Mouse (Mus musculus) layer of hippocampus, postnatal 36 days (tissue): Measurements from ENCODE around the gene Gm17606. TPM values are rescaled to one million over a fixed set of nuclear protein-coding genes. Genes with fewer than 3 reads are reported as not detected.

Experiments used
- DNase-seq, 2 experiments: peaks; one replicate each; pipeline ENCODE4 v3.0.0; 2022
- total RNA-seq, 2 experiments: library from RNA; stranded (reverse); gene quantifications; 2 replicates each; pipeline ENCODE4 v1.2.3; 2021

Gene Gm17606
- total RNA-seq, 2 experiments from 2014 or later = not detected

DNA sequence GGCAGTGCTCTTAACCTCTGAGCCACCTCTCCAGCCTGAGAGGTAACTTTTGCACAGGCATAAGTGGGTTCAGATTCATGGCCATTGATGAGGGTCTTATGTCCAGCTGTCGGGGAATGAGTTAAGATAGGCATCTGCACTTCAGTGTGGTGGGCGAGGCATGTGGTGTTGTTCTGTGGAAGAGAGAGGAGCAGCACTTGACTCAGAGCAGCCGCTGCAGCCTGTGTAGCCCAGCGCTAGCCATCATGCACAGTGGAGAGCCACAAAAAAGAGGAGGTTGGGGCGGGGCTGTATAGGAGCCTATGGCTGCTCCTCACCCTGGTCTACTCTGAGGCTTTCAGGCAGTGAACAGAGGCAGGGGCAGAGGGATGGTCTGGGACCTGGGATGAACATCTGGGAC lies 12.6 kb upstream of the Gm17606 start:
- no peak for DNase-seq

DNA sequence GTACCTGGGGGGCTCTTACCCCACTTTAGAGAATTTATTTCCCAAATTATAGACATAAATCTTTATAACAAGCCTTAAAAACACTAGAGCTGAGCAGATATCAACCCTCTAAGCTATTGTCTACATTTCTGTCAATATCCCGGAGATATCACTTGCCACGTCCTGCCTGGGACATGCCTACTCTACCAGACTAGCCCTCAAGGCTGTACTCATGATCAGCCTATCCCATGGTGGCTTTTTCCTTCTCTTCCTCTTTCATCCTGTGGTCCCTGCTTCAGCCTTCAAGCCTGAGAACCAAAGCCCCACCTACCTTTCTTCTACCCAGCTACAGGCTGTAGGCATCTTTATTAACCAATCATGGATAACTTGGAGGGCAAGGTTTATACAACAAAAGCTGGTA lies 11.0 kb upstream of the Gm17606 start:
- DNase-seq = no peak

DNA sequence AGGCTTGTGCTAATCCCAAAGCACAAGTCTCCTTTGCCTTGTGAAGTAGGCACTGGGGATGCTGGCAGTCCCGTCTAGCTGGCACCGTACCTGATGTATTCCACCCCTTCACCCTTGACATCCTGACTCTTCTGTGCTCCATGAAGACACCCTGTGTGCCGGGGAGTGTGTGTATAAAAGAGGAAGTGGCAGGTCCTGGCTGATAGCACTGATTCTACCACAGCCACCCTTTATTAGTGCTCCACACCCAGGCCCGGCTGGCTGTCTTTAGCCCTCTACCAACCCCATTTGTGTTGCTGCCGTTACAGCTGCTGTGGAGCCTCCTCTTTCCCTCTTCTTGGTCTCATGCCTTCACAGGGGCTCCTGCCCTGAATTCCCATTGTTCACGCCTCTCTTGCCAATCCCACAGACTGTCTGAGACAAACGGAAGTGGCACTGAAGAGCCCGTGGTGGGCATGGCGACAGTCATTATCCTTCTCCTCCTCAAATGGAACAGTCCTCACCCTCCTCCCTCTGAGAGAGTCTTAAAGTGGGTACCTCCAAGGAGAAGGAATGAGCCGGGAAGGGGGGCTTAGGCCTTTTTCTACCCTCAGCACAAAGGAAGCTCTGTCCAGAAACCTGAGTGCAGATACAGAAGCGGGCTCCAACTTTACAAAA lies 10.0 kb upstream of the Gm17606 start:
- no peak for DNase-seq

DNA sequence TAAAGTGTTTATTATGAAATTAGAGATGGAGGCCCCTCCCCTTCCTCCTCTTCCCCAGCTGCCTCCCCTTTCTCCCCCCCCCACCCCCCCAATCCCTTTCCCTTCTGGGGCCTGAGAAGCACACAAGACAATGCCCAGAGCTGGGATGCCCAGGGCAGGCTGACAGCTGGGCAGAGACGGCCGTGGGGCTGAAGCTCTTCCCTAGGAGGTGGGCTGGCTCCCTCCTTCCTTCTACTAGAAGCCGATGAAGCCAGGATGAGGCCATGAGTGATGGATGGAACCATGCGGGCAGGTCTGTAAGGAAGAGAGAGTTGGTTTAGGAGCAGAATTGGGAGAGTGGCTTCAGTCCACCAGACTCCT lies 9.5 kb upstream of the Gm17606 start:
- DNase-seq = no peak

DNA sequence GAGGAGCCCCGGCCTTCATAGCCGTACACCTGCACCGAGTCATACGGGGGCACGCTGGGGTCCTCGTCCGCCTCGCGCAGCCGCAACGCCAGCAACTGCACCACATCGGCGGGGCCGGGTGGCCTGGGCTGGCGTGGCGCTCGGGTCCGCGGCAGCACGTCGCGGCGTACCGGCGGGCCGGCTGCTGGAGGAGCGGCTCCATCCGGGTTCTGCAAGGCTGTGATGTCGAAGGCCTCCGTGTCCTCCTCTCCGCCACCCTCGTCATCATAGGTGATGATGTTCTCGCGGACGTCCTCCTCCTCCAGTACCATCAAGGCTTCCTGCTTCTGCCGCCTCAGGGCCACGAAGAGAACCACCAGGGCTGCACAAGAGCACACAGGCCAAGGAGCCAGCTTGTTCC lies 8.5 kb upstream of the Gm17606 start:
- DNase-seq = no peak

DNA sequence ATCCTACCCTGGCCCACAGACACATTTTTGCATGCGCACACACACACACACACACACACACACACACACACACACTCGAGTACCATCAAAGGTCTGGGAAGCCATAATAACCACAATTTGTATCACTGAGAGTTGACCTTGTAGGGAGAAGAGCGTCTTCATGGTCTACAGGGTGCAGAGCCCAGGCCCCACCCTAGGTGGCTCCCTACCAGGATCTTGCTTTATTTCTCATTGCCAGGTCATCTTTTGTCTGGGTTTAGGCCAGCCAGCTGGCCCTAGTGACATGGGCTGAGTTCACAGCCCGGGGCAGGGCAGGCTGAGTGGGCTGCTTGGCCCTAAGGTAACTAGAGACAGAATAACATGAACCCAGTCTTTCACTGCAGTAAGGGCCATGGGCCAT lies 6.6 kb upstream of the Gm17606 start:
- DNase-seq = no peak

DNA sequence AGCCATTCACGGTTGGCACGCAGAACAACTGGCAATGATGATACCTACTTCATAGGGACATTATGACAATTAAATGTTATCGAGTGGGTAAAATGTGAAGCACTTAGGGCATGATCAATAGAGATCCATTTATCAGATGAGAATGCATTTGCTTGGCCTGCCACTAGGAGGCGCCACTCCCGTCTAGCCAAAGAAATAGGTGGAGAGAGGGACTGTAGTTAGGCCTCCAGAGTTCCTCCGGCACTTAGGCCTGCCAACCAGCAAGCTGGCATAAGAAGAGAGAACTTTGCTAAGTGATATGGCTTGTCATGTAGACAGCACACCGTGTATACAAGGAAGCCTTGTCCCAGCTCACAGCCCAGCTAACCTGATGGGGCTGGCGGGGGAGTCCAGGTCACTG lies 3.8 kb upstream of the Gm17606 start:
- DNase-seq = no peak

DNA sequence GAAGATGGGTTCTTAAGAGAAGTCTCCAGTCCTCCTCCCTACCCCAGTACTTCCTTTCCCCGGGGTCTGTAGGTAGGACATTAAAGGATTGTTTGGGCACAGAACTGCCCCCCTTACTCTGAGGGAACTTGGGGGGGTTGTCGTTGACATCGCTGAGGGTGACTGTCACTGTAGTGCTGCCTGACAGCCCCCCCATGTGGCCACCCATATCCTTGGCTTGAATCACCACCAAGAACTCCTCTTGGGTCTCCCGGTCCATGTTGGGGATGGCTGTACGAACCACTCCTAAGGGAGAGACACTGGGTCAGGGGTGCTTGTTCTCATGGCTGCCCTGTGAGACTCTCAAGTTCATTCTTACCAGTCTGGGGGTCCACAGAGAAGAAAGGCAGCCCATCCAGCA lies 2.5 kb upstream of the Gm17606 start:
- no peak for DNase-seq

DNA sequence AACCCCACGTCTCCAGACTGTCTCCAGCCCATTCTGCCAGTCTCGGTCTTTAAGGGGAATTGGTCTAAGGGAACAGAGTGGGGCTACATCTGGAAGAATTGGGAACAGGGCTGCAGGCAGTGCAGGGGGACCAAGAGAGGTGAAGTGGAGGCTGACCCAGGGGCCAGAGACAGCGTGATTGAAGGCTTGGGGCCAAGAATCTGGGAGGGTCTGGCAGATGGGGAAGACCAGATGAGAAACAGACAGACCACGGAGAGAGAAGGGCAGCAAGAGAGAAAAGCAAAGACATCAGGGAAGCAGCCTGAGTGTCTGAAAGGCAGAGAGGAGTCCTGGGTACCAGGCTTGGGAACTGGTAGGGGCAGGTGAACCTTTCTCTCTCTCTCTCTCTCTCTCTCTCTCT lies 631 bp upstream of the Gm17606 start:
- no peak for DNase-seq

DNA sequence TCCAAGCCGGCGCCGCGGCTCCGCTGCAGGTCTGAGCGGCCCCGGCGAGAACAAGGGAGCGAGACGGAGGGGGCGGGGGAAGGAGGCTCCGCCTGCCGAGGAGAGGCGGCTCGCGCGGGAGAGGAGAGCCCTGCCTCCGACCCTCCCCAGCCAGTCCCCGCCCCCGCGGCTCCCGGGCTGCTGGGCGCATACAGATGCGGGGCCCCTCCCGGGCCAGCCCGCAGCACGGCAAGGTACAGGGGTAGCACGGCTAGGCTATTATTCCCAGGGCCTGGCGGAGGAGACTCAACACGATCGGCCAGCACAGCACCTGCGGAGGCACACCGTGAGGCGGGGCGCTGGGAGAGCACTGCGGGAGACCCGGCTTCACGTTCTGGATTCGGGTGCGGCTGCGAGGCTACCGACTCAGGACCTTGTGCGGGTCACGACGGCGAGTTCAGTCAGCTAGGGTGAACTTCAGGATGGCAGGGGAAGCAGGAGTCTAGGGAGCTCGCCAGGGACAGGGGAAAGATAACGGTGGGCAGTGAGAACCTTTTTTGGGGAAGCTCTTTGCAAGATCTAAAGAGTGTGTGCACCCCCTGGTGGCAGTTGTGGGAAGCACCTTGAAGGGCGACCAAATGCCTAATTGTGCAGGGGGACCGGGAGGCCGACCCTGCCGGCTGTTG lies 685 bp downstream of the Gm17606 start, which contains the start of gene Cdh24:
Gene Cdh24, minus strand, starts transcription at position 60 of the 665 bp plus-strand sequence.
- DNase-seq = peak; percentile 88 to 90

DNA sequence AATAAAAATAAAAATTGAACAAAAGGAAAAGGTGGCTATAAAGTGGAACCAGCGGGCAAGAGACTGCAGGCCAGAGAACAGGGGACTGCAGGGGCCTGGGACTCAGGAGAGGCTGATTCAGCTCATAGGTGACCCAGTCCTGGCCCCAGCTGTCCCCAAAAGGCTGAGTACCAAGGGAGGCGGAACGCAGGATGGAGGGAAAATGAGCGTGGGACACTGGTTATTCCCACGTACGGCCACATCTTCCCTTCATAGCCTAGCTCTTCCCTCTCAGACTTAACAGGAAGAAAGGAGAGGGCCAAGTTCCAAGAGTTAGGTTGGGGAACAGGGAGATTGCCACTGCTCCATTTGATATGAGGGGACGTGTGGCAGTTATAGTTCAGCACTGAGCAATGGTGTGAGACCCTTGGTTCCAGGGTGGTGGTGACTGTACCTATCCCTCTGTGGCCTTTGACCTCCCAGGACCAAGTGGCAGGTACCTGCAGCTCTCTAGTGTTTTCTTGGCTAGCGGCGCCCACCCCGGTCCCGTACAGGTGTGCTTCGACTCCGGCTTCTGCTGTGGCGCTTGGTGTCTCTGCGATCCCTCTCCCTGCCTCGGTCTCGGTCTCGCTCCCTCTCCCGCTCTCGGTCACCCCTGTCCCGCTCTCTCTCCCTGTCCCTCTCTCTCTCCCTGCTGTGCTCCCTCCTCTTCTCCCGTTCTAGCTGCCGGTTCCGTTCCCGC lies 1.6 kb downstream of the Gm17606 start:
- no peak for DNase-seq

DNA sequence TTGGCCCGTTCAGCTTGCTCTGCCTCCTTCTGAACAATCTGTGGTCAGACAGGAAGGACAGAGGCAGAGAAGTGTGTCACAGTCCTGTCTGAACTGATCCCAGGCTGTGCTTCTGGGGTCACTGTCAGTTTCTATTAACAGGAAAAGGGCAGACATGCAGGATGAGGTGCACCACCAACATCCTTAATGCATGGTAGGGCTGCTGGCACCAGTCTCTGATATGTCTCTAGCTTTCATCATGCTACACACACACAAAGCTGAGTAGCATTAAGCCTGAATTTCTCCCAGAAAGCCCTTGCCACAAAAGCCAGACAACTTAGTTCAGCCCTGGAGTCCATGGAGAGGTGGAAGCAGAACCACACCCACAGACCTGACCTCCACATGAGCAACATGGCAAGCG lies 2.3 kb downstream of the Gm17606 start:
- no peak for DNase-seq

DNA sequence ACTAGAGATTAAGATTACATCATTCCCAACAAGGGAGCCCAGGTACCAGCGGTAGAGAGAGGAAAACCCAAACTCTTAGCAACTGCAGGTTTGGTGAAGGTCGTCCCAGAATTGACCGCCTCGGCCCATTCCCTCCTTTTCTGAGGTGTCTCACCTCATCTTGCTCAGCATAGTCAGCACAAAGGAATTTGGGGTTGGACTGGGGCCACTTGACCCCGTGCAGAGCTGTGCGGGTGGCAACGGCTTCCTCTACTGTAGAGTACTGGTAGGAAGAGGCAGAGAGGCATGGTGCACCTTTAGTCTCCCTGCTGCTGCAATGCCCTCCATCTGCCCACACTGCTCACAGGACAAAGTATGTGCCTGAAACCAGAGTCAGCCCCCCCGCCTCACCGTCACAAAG lies 3.5 kb downstream of the Gm17606 start:
- DNase-seq = no peak

DNA sequence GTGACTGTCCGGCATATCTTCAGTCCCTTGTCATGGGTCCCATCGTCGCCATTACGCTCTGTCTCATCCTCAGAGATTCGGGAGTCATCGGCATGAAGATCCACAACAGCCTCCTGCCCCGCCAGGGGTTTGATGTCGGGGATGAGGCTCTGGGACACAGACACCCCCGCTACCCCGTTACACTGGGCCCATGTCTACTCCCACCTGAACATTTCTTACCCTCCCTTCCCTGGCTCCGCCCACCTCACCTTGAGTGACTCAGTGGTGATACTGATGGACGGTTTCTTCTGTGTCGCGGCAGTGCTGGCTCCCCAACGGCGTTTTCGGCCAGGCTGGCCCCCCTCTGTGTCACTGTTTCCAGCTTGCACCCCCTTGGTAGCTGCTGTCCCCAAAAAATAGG lies 5.7 kb downstream of the Gm17606 start:
- no peak for DNase-seq

DNA sequence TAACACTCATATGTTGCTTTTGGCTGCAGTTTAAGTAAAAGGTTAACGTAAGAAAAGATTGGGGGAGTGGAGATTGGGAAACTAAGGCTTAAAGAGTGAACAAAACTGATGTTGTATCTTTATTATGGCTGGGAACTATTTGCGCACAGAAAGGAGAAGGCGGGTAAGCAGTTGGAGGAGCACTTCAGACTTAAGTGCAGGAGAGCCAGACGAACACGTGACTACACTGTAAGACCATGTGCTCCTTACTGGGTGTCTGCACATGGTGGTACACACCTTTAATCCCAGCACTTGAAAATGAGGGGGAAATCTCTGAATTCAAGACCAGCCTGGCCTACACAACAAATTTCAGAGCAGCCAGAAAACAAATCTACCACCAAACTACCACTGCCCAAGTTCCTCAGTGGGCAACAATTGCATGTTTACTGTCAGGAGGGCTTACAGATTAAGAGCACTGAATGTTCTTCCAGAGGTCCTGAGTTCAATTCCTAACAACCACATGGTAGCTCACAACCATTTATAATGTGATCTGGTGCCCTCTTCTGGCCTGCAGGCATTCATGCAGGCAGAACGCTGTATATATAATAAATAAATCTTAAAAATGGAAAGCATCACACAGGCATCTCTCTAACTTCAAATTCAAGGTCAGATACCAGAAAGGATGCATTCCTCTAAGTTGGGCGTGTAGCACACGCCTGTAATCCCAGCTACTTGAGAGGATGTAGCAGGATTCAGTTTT lies 6.3 kb downstream of the Gm17606 start:
- no peak for DNase-seq

DNA sequence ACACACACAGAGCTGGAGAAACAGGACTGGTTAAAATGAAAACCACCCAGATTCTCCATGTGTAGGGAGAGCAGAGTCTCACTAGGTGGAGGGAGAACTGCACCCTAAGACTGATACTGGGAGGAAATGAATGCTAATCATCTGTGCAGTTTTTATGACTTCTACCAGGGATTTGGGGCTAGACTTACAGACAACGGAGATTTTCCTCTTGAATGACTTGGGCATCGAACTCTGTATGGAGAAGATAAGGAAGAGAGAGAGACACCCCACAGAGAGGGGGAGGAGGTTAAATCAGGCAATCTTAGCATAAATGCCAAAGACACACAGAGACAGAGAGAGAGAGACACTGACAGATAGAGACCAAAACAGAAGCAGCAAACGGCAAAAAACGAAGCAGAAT lies 7.1 kb downstream of the Gm17606 start:
- DNase-seq = no peak

DNA sequence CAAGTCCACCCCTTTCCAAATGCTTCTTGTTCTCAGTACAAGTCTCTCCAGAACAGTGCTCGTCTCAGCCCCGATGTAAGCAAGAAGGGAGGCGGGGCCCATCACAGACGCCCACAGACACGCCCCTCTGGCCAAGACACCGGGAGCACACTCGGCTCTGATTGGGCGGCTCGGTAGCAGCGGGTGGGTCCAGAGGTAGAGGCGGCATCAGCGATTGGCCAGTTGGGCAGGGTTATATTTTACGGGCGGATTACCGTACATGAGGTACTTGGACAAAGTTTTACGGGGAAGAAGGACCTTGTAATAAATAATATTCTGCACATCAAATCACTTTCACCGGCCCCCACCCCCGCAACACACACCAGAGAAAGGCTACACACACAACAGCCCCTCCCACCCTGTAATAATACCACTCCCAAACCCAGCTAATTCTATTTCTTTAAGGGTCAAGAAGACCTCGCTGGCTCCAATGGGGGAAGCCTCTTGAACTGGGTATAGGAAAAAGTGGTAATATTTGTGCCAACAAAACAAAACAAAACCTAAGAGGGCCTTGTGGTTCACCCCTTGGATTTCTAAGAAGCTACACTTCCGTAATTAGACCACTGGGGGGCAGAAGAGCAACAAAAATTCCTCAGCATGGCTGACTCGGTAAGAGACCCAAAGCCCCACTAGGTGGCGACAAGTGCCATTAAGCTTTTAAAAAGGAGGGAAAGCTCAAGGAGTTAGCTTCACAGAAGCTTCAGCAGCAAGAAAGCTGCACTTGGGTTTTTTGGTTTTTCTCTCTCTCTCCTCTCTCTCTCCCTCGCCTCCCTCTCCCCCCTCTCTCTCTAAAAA lies 10.1 kb downstream of the Gm17606 start:
- DNase-seq = peak; percentile 67 to 79

DNA sequence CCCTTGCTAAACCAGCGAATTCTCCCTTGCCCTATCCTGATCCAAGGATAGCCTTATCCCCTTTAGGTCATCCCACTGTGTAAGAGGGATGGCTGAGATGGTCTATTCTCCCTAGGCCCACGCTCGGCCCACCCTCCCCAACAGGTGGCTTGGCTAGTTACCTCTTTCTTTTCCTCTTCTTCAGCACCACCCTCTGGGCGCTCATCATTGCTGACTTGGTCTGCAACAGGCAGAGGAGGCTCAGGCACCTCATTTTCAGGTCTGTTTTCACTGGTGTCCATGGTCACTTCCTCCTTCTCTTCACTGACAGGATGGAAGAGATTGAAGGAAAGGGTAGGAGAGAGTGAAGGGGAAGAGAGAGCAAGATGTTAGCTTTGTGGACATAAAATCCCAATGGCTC lies 10.8 kb downstream of the Gm17606 start:
- DNase-seq = no peak

DNA sequence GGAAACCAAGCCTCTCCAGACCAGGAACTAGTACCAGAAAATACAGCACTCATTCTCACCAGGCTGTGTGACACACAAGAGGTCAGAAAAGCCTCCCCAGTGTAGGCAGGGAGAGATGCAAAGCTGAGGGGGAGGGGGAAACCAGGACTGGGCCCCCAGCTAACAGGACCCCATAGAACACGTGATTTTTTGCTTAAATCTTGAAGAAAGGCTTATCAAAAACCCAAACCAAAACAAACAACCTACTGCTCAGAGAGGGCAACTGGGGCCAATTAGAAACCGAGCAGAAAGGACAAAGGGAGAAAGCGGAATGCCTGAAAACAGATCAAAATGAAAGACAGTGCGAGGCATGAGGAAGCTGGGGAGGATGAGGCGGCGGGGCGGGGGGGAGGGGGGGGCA lies 12.0 kb downstream of the Gm17606 start:
- no peak for DNase-seq

DNA sequence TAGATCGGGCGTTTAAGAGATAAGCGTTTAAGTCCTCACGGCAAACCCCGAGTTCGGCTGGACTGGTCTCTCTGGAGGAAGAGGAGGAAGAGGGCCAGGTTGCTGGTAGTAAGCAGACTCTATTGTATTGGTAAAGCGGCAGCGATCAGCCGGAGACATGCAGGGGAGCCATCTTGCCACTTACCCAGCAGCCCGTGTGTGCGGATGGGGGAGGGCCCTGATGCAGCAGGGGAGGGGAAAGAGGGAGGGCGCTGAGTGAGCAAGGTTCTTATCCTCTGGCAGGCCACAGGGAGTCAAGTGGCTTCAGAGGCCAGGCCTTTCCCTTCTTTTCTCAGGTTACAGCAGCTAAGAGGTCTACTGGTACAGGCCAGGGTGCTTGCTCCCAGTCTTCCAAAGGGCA lies 12.7 kb downstream of the Gm17606 start:
- DNase-seq = peak; percentile 83 to 84

DNA sequence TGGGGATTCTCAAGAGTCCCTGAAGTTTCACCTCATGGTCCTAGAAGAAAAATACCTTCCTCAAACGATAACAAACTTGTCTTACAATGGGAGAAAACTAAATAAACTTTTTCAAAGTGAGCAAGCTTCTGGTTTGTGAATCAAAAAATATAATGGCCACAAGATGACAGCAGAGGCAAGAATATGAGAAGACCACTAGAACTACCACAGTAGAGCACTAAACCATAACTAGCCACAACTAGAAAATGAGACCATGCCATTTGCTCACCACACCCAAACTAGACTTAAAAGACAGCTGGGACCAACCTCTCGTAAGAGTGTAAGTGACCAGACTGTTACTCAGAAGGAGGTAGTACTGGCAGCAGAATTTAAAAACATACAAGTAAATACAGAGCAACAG lies 19.3 kb downstream of the Gm17606 start:
- DNase-seq = no peak

DNA sequence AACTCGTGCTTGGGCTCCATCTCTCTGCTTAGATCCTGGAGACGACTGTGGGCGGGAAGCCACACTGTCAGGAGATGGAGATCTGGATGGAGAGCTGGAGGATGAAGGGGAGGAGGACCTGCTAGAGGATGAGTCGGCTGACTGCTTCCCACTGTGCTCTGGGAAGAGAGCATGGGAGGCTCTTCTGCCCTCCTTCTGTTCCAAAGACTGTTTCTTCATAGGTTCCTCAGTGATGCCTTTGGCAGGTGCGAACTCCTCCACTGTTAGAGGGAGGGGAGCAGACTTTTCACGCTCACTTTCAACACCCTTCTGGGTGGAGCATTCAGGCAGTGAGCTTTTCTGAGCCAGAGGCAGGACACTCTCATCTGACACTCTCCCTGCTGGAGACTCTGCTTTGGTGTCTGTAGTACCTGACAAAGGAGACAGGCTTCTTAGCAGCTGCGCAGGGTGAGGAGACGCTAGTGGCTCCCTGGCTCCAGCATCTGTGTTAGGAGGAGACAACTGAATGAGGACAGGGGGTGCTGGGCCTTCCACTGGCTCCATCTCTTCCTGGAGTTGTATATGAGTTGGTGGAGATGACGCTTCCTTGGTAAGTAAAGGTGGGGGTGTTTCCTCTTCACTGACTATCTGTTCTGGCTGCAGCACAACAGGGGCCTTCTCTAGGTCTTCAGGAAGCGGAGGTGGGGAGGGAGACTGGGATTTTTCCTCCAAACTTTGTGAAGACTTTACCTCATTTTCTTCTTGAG lies 23.9 kb downstream of the Gm17606 start:
- no peak for DNase-seq
